Mouse (Mus musculus) liver, adult (tissue): Measurements from ENCODE around the gene Foxk1.

Experiments
- GATA4 ChIP-seq: IDR thresholded peaks from 2 replicates; pipeline ENCODE4 v1.6.1; 2014; ENCODE audit warnings: mild to moderate bottlenecking, low read length; ENCODE audit not compliant: insufficient replicate concordance

The Foxk1 gene

DNA sequence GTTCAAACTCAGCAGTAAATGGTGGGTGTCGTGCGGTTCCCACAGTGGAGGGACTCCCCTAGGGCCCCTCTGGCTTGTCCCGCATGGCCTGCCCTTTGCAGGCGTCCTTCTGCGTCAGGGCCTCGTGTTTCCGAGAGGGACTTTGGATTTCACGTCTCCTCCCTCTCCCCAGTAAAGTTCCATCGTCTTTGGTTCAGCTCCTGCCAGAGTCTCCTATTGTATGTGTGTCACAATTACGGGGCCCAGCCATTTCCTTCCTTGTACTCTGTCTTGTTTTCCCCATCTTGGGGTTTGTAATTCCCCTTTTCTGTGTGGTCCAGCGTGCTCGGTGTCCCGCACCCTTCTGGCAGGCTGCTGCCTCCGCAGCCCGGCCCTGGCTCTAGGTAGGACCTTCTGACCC is 42.2 kb downstream of the Foxk1 start:
- no peak for TF ChIP-seq GATA4

DNA sequence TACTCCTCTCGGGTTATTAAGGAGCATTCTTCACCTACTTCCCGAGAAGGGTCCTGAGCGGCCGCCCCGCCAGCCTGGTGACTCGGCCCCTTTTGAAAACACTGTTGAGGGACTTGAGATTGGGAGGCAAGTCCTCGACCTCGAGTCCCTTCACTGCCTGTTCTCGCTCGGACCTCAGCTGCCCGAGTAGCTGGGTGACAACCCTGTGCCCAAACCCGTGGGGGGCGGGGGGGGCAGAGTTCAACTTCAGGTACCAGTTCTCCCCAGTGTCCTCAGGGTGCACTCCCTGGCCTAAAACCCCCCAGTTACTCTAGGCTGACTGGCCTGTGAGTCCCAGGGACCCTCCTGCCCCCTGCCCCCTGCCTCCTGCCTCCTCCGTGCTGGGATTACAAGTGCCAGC is 42.7 kb downstream of the Foxk1 start:
- TF ChIP-seq GATA4 = no peak

DNA sequence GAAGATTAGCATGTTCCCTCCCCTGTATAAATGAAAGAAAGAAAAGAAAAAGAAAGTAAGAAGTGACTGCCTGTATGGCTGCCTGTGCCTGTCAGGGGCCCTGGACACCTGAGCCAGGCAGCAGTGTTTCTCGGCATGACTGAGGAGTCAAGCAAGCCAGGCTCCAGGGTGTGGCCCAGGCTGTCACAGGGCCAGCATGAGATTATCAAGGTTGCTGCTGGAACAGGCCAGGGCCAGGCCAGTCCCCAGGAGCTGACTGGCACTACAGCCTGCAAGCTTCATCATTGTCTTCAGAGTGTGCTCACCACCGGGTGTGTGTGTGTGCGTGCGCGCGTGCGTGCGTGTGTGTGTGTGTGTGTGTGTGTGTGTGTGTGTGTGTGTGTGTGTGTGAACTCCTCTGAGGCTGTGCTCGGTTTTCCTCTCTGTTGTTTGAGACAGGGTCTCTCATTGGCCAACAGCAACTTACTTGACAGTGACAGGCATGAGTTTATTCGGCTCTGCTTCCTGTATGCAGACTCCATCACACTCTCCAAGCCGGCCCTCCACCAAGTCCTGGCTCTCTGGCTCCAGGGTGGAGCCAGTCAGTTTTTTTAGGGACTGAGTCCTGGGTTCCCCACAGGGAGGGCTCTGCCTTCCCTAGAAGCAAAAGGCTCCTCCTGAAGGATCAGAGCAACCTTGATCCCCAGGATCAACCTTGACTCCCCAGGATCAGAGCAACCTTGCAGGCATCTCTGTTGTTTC is 43.7 kb downstream of the Foxk1 start:
- TF ChIP-seq GATA4 = no peak

DNA sequence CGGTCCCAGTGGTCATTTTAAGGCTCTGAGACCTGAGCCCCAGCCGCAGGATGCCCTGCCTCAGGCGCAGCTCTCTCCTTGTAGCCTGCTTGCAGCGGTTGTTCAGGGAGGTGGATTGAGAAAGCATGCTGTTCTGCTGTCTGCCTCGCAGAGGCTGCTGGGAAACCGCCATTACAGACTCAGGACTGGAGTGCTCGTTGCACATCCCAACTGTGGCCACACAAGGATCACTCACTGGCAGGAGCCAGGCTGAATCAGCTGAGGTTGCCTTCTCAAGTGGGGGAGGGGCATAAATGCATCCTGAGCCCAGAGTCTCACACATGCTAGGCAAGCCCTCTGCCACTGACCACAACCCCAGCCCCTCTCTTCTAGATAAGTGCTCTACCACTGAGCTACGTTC is 44.4 kb downstream of the Foxk1 start:
- TF ChIP-seq GATA4 = no peak

DNA sequence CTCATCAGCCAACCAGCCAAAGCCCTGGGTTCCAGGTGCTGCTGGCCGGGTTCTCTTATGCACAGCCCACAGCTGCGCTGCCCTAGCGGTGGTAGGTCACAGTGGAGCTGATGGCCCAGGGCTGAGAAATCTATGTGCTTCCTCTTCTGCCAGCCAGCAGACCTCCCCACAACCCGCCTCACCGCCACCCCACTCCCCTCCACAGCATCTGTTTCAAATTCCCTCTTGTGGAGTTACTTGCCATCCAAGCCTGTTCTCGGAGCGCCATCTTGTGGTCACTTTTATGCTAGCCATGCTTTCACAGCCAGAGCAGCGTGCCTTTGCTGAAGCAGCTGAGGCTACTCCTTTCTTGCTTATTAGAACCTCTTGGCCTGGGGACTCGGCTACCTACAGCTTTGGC is 46.8 kb downstream of the Foxk1 start:
- no peak for TF ChIP-seq GATA4

DNA sequence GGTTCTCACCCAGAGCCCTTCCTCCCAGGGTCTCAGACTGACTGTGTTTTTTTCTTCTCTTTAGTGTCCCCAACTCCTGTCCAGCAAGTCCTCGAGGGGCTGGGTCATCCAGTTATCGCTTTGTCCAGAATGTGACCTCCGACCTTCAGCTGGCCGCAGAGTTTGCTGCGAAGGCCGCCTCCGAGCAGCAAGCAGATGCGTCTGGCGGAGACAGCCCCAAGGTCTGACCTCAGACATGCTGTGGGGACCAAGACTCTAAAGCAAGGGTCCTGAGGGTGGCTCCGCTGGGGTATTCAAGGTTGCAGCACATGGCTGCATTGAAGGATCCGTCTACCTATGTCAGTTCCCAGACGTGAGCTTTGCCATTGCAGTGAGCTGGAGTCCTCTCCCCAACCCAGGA is 47.3 kb downstream of the Foxk1 start:
- TF ChIP-seq GATA4 = no peak

DNA sequence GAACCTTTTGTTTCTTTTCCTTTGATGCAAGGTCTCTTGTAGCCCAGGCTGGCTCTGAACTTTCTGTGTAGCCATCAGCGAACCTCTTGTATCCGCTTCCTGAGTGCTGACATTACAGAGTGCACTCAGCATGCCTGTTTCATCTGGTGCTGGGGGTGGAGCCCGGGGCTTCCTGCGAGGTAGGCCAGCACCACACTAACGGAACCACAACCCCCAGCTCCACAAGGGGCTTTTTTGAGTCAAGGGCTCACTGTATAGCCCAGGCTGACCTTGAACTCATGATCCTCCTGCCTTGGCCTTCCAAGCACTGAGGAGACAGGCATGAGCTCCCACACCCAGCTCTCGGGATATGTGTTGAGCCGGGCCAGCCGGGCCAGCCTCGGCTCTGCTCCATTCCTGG is 49.5 kb downstream of the Foxk1 start:
- no peak for TF ChIP-seq GATA4

DNA sequence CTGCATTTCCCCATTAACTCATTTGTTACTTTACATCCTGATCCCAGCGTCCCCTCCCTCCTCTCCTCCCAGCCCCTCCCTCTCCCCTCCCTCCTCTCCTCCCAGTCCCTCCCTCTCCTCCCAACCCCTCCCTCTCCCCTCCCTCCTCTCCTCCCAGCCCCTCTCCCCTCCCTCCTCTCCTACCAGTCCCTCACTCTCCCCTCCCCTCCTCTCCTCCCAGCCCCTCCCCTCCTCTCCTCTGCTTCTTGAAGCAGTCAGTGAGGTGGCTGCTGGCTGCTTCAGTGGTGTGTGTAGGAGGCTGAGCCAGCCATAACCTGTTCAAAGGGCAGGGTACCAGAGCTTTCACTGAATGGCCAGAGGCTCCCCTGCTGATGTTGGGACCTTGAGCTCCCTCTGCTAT is 50.5 kb downstream of the Foxk1 start:
- TF ChIP-seq GATA4 = no peak

DNA sequence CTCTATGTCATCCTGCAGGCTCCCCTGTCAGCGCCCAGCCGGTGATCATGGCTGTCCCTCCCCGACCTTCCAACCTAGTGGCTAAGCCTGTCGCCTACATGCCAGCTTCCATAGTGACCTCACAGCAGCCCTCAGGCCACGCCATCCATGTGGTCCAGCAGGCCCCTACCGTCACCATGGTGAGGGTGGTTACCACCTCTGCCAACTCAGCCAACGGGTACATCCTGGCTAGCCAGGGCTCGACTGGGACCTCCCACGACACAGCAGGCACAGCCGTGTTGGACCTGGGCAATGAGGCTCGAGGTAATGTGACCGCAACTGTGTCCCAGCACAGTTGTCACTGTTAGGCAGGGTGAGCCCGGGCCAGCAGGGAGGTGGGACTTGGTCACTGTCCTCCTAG is 52.4 kb downstream of the Foxk1 start:
- no peak for TF ChIP-seq GATA4

DNA sequence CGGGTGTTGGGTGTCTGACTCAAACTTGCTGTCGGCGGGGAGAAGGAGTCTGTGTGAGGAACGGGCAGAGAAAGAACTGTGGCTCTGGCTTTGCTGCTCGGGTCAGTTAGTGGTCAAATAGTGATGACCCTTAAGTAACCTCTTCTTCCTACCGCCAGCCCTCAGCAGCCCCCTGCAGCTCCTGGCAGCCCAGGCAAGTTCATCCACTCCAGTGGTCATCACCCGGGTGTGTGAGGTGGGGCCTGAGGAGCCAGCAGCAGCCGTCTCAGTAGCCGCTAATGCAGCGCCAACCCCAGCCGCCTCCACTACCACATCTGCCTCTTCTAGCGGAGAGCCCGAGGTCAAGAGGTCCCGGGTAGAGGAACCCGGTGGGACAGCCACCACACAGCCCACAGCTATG is 55.0 kb downstream of the Foxk1 start:
- TF ChIP-seq GATA4 = no peak

DNA sequence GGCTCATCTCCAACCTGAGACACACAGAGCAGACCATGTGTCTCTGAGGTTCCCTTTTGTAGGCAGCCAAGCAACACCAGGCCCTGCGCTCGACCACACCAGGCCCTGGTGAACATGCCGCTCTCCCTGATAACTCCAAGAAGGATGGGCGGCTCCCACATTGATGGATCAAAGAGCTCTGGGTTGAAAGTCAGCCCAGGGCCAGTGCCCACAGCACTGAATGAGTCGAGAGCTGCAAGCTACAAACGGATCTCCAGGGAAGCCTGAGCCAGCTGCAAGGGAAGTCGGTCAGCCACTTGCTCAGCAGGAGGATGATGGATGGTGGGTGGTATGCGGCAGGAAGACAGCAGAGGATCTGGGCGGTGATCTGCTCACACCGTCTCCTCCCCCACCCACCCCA is 56.0 kb downstream of the Foxk1 start:
- no peak for TF ChIP-seq GATA4

DNA sequence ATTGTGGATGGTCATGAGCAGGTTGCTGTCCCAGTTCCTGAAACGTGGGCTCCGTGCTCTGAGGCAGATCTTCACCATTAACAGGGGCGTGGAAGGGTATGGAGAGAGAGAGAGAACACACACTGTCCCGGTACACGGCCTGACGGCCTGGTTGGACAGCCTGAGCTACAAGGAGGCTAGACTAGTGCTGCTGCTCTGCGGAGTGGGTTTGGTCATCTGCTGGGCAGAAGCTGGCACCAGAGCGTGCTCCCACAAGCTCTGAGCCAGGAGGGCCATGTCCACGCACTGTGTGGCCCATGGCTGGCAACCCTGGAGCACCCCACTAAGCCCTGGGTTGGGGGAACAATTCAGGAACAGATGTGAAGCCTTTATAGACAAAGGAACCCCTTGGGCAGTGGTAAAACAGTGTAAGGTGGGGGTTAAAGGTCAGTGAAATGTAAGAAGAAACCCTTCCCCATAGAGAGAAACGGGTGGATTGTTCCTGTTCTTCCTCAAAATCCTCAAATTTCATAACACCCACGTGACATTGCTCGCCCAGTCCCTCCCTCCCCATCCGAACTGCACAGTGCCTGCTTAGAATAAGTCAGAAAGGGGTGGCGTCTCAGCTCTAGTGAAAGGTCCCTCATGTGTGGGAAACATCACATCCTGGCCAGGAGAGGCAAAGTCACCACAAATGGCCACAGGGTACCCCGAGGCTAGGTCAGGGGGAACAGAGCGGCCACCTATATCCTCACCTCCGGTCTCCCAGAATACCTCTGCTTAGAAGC is 57.7 kb downstream of the Foxk1 start:
- TF ChIP-seq GATA4 = no peak

DNA sequence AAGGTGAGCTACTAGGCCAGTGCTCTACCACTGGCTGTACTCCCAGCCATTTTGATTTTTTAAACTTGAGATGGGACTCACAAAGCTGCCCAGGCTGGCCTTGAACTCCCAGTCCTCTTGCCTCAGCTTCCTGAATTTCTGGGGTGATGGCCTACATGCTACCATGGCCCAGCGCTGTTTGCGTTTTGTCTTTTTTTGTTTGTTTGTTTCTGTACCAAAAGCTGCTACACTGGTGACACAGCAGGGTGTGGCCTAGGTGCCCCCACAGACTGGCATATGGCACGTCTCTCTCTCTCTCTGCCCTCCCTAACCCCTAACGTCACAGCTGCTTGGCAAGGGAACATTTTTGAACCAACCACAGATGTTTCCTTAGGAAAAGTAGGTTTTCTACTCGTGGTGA is 58.5 kb downstream of the Foxk1 start:
- TF ChIP-seq GATA4 = no peak

DNA sequence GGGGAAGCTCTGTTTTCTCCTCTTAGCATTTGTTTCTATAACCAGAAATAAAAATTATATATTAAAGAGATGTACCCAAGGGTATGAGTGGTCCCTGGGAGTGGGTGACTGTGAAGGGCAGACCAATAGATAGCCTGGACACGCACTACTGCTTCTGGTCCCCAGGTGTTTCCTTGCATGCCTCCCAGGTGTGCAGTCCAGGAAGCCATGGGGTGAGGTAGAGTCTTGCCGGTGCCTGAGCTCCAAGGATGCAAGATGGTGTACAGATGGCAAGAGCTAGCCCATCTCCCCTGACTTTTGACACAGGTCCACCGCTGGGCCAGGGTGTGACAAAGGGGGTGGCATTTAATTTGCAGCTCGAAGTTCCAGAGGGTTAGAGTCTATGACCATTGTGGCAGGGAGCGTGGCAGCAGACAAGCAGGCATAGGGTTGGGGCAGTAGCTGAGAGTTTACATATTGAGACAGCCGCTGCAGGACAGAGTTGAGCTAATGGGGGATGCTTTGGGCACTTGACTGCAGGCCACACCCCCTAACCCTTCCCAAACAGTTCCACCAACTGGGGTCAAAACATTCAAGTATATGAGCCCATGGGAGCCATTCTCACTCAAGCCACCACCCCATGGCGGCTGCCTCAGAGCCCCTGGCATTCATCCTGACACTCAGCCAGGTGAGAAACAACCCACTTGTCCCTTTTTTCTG is 60.8 kb downstream of the Foxk1 start:
- TF ChIP-seq GATA4 = no peak

DNA sequence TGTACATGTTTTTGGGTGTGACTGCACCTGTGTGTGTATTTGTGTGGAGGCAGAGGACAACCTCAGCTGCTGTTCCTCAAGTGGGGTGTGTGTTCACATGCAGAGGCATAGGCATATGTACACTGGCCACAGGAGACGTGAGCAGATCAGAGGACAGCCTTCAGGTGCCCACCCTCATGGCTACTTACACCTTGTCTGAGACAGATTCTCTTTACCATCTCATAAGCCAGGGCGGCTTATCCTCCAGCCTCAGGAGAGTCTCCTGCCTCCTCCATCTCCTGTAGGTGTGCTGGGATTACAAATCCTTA is 61.3 kb downstream of the Foxk1 start:
- TF ChIP-seq GATA4 = no peak

DNA sequence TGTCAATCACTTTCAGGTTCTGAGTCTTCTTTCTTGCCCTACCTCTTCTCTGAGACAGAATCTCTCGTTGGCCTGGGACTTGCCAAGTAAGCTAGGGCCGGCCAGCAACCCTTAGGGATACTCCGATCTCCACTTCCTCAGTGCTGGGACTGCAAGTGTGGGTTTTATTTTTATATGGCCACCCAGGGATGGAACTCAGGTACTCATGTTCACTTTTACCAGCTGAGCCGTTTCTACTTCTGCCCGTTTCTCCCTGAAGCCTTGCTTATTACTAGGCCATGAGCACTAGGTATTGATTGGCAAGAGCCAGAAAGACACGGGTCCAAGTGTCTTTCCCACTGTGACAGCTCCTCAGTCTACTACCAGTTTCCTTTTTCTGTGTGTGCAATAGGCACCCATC is 61.7 kb downstream of the Foxk1 start:
- no peak for TF ChIP-seq GATA4
